Mouse (Mus musculus) CD4-positive, CD25-positive, alpha-beta regulatory T cell, adult 4 months (primary cell): Measurements from ENCODE around the gene Gm17631. TPM values are rescaled to one million over a fixed set of nuclear protein-coding genes. Genes with fewer than 3 reads are reported as not detected.
"Not testable (repeated sequence)": the region's sequence is repeated elsewhere in the genome, so short reads cannot be mapped to it uniquely, and the experiment has no call there.

Experiments
- ATAC-seq: one replicate; pipeline ENCODE4 v1.8.0; 2017
- polyA plus RNA-seq, 2 experiments: library from polyadenylated mRNA; unstranded; fragments of 100-300 nt; shearing (Covaris generic); gene quantifications; one replicate each; pipeline ENCODE4 v1.2.1; 2017

The Gm17631 gene
- not detected for polyA plus RNA-seq

GRCm38 (mm10) chr6:129862349-129862748 lies at the start of gene Gm17631:
Gene Gm17631 (plus strand): TSS chr6:129862649.
- not testable (repeated sequence) for ATAC-seq

GRCm38 (mm10) chr6:129817731-129818130 lies 44.7 kb upstream of the Gm17631 start:
- ATAC-seq = no peak

GRCm38 (mm10) chr6:129824004-129824403 lies 38.4 kb upstream of the Gm17631 start:
- no peak for ATAC-seq

GRCm38 (mm10) chr6:129825559-129825958 lies 36.9 kb upstream of the Gm17631 start:
- ATAC-seq = no peak

- ATAC-seq = no peak
Observed at GRCm38 (mm10) chr6:129876549-129876948, 14.1 kb downstream of the Gm17631 start, which contains the start of gene Klra17. Gene Klra17 (minus strand): TSS chr6:129876672.

GRCm38 (mm10) chr6:129882525-129882924 lies 20.1 kb downstream of the Gm17631 start:
- no peak for ATAC-seq

Other genes with a start within 250 kb of the Gm17631 start
- under 1 TPM; 0.39 to 0.49 TPM for gene Klrk1, start 238.8 kb upstream of the Gm17631 start, polyA plus RNA-seq
- gene Klrc3, start 219.3 kb upstream of the Gm17631 start, polyA plus RNA-seq = not detected
- gene Klrc2, start 202.0 kb upstream of the Gm17631 start, polyA plus RNA-seq = under 1 TPM in 1 of 2 experiments, not detected in 1; 0.19 TPM
- gene Klrc1, start 183.7 kb upstream of the Gm17631 start, polyA plus RNA-seq = under 1 TPM in 1 of 2 experiments, not detected in 1; 0.17 TPM
- gene Klri1, start 145.5 kb upstream of the Gm17631 start, polyA plus RNA-seq = not detected
- not detected for gene Klri2, start 122.2 kb upstream of the Gm17631 start, polyA plus RNA-seq
- not detected for gene Gm156, start 78.4 kb upstream of the Gm17631 start, polyA plus RNA-seq
- gene Klra17, start 14.0 kb downstream of the Gm17631 start, polyA plus RNA-seq = not detected
- not detected for gene Klra5, start 55.0 kb downstream of the Gm17631 start, polyA plus RNA-seq
- gene Klra6, start 164.3 kb downstream of the Gm17631 start, polyA plus RNA-seq = not detected
- not detected for gene Klra4, start 204.6 kb downstream of the Gm17631 start, polyA plus RNA-seq